Mouse (Mus musculus): Measurements from ENCODE around the gene Zfp524.

DNA sequence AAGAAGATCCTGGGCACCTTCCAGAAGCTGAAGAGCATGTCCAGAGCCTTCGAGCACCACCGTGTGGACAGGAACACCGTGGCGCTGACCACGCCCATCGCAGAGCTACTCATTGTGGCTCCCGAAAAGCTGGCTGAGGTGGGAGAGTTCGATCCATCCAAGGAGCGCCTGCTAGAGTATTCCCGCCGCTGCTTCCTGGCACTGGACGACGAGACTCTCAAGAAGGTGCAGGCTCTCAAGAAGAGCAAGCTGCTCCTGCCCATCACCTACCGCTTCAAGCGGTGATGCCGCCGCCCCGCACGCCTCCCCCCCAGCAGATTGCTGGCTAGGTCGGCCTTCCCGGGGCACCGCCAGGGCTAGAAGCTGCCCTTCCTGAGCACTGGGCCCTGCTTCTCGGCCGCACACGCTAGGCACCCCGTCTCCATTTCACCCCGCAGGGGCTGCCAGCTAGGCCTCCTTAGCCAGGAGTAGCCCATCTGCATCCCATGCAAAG is 46.1 kb downstream of the Zfp524 start:
- 0 out of 2 replicates have a peak, but pooled peaks have one; percentile 13 for TF ChIP-seq CTCF (IDR thresholded peaks at IDR 0.05; ENCODE audit: low read depth, low read length)
- TF ChIP-seq POLR2AphosphoS5 (IDR thresholded peaks at IDR 0.05; ENCODE audit: insufficient replicate concordance, low read depth, low read length): no peak
